Mouse (Mus musculus) kidney, adult 2 months (tissue): ENCODE results near the gene Oscar.

ENCODE experiments used
- CTCF ChIP-seq: fragments of 200-500 bp; conservative IDR thresholded peaks from 2 replicates; pipeline ENCODE4 v1.5.1; 2011; ENCODE audit warnings: low read depth, mild to moderate bottlenecking, control low read depth, low read length, moderate library complexity, mixed read lengths; ENCODE audit not compliant: insufficient read depth, insufficient read length
- POLR2A ChIP-seq: fragments of 200-500 bp; IDR thresholded peaks from one replicate; pipeline ENCODE4 v1.6.1; 2011; ENCODE audit warnings: low read depth, low read length, control low read depth

- TF ChIP-seq POLR2A = no peak
- no peak for TF ChIP-seq CTCF
These were observed 48.7 kb upstream of the Oscar start for GRCm38 (mm10) chr7:3664524-3665214.
